Mouse (Mus musculus): ENCODE data around the gene Fxyd2. TPM values are rescaled to one million over a fixed set of nuclear protein-coding genes. Genes with fewer than 3 reads are reported as not detected.

The Fxyd2 gene
- total RNA-seq, 2 experiments from 2014 or later, result not detected

Other genes starting within 250 kb of the Fxyd2 start
- not detected in 2 replicates for gene BC049352, start 217.7 kb upstream of the Fxyd2 start, total RNA-seq (2014; fragmentation: Nextera tagmentation)
- gene BC049352, start 217.7 kb upstream of the Fxyd2 start, total RNA-seq (2017), result not detected in 2 replicates
- not detected in 2 replicates for gene Tmprss4, start 195.6 kb upstream of the Fxyd2 start, total RNA-seq (2014; fragmentation: Nextera tagmentation)
- not detected in 2 replicates for gene Tmprss4, start 195.6 kb upstream of the Fxyd2 start, total RNA-seq (2017)
- 0.12 and 2.7 TPM in 2 replicates for gene Il10ra, start 130.5 kb upstream of the Fxyd2 start, total RNA-seq (2014; fragmentation: Nextera tagmentation)
- 0.30 and 1.4 TPM in 2 replicates for gene Il10ra, start 130.5 kb upstream of the Fxyd2 start, total RNA-seq (2017)
- gene Tmprss13, start 80.6 kb upstream of the Fxyd2 start, total RNA-seq (2014; fragmentation: Nextera tagmentation), result not detected in 2 replicates
- not detected in 2 replicates for gene Tmprss13, start 80.6 kb upstream of the Fxyd2 start, total RNA-seq (2017)
- gene Fxyd6, start 29.5 kb upstream of the Fxyd2 start, total RNA-seq (2014; fragmentation: Nextera tagmentation), result 0.87 and 1.5 TPM in 2 replicates
- gene Fxyd6, start 29.5 kb upstream of the Fxyd2 start, total RNA-seq (2017), result not detected in 2 replicates
- gene Dscaml1, start 27.0 kb downstream of the Fxyd2 start, total RNA-seq (2014; fragmentation: Nextera tagmentation), result not detected in 2 replicates
- not detected in 2 replicates for gene Dscaml1, start 27.0 kb downstream of the Fxyd2 start, total RNA-seq (2017)

Measured in megakaryocyte-erythroid progenitor cell, adult 5-6 weeks (primary cell).